ENCODE assay signal across 9 mouse cellular contexts in the genomic region with DNA sequence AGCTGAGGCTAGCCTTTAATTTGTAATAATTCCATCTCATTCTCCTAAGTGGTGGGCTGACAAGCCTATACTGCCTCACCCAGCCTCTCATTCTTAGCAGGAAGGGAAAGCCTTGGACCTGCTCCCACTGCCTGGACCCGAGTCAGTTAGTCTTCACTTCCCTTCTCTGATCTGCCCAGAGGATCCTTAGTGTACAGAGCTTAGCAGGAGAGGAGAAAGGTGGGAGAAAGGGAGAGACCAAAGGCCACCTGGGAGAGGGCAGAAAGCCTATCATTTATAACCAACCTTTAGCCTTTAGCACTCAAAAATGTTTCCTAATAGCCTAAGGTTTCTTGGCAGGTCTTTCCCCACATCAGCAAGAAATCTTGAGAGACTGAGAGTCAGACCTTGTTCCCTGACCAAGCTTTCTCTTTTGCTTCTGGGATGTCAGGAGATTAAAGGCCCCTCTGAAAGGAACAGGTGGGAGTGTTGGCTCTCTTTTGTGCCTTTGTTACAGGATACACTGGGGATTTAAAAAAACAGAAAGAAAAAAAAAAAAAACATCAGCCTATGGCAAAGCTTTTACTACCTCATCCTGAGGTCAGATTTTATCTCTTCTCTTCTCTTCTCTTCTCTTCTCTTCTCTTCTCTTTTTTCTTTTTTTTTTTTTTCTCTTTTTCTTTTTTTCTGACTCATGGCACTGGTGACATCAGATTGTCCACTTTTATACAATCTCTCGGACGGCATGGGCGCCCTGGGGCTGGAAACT. TPM values are rescaled to one million over a fixed set of nuclear protein-coding genes. Genes with fewer than 3 reads are reported as not detected.
DNase-seq lines count a peak whose midpoint lies in the region; ATAC-seq and TF ChIP-seq lines count a peak whose summit lies in the region.
"Had no signal": no experiment of that assay in that cellular context is flagged by ENCODE, and none has a peak within 500 bp of the region (broad histone marks: within the 10 kb centered on the region; RNA-seq: fewer than 3 reads in every experiment).

No protein-coding gene starts in this region.

- no peaks in the 10 kb centered on the region for H3K27me3 ChIP-seq in forebrain, postnatal 0 days (ENCODE audit: insufficient read depth, low read length)
- peaks cover 4% of the 10 kb centered on the region; the same call in 1 of the 2 replicates for H3K27me3 ChIP-seq in liver, embryonic 13.5 days
- H3K27me3 ChIP-seq: lung, embryonic 15.5 days had no signal

- no peaks in the 10 kb centered on the region for H3K9me3 ChIP-seq in forebrain, postnatal 0 days (ENCODE audit: low read length)
- no peaks in the 10 kb centered on the region for H3K9me3 ChIP-seq in liver, embryonic 13.5 days (replicated peaks)
- H3K9me3 ChIP-seq: lung, embryonic 15.5 days had no signal

- peak; percentile 51 to 58 for DNase-seq in cerebellum, adult 18-20 months
- DNase-seq in cerebellum, adult 11 months: no peak
- no peak for DNase-seq in layer of hippocampus, adult 2 months (ENCODE audit: low spot score in 2 of 2)
- no peak for DNase-seq in layer of hippocampus, postnatal 14 days (ENCODE audit: low spot score in 2 of 2)
- DNase-seq in forebrain, postnatal 0 days: no peak
- no peak for DNase-seq in liver, embryonic 13.5 days
- DNase-seq in urinary bladder, postnatal 4 days (ENCODE audit: low spot score in 2 of 2): no peak
- no peak for DNase-seq in right cerebral cortex, adult 2 months (ENCODE audit: low spot score in 2 of 2)

- no peak for TF ChIP-seq CTCF in layer of hippocampus, adult 2 months (conservative IDR thresholded peaks at IDR 0.05)
- TF ChIP-seq CTCF in forebrain, postnatal 0 days (IDR thresholded peaks at IDR 0.05; ENCODE audit: low read depth): no peak

- no peaks in the 10 kb centered on the region for H3K36me3 ChIP-seq in forebrain, postnatal 0 days (ENCODE audit: insufficient read depth)
- H3K36me3 ChIP-seq in liver, embryonic 13.5 days: no peaks in the 10 kb centered on the region
- H3K36me3 ChIP-seq: lung, embryonic 15.5 days had no signal

- peak overlapping the region; percentile 27; the same call in 1 of the 2 replicates for H3K4me3 ChIP-seq in layer of hippocampus, adult 2 months
- H3K4me3 ChIP-seq in forebrain, postnatal 0 days (ENCODE audit: low read depth, low read length): 0 out of 2 replicates have a peak overlapping the region, but pooled peaks have one; percentile 11
- no peak overlapping the region for H3K4me3 ChIP-seq in liver, embryonic 13.5 days (replicated peaks)
- H3K4me3 ChIP-seq: lung, embryonic 15.5 days had no signal

- 0 out of 2 replicates have a peak overlapping the region, but pooled peaks have one; percentile 35 for H3K9ac ChIP-seq in forebrain, postnatal 0 days
- H3K9ac ChIP-seq in liver, embryonic 13.5 days: 0 out of 2 replicates have a peak overlapping the region, but pooled peaks have one; percentile 8
- H3K9ac ChIP-seq: lung, embryonic 15.5 days had no signal

- H3K27ac ChIP-seq in layer of hippocampus, adult 2 months: peak overlapping the region; percentile 99; the same call in 1 of the 2 replicates
- H3K27ac ChIP-seq in forebrain, postnatal 0 days (ENCODE audit: low read depth, low read length): no peak overlapping the region
- H3K27ac ChIP-seq in liver, embryonic 13.5 days: peak overlapping the region; percentile 43
- H3K27ac ChIP-seq: lung, embryonic 15.5 days had no signal

- no peak for ATAC-seq in forebrain, postnatal 0 days
- no peak for ATAC-seq in liver, embryonic 13.5 days (ENCODE audit: low read depth)

- 38% methylated on average over 4 of the region's 4 CpGs for WGBS in forebrain, postnatal 0 days
- WGBS in liver, embryonic 13.5 days (ENCODE audit: insufficient replicate concordance): 38% methylated on average over 4 of the region's 4 CpGs

- H3K4me2 ChIP-seq in forebrain, postnatal 0 days (ENCODE audit: low read depth): peak overlapping the region; percentile 99
- H3K4me2 ChIP-seq in liver, embryonic 13.5 days: peak overlapping the region; percentile 99; the same call in 1 of the 2 replicates
- H3K4me2 ChIP-seq: lung, embryonic 15.5 days had no signal

- H3K4me1 ChIP-seq in forebrain, postnatal 0 days (ENCODE audit: insufficient read depth): peaks cover 11% of the 10 kb centered on the region
- H3K4me1 ChIP-seq in liver, embryonic 13.5 days (replicated peaks): peaks cover 73% of the 10 kb centered on the region

RNA-seq across cellular contexts. Expression of a gene that starts 3.0 kb away (rescaled TPM):
- 10 to 100 TPM; 43.0 to 53.4 TPM for total RNA-seq in layer of hippocampus, adult 2 months (2021)
- 10 to 100 TPM; 40.5 to 44.7 TPM for total RNA-seq in layer of hippocampus, postnatal 14 days (2021)
- total RNA-seq in forebrain, postnatal 0 days (2014; rRNA removed): 16.5 and 24.0 TPM in 2 replicates
- 10.4 and 14.1 TPM in 2 replicates for polyA plus RNA-seq in forebrain, postnatal 0 days (2015; fragmentation: Nextera tagmentation; extraction: Ambion mirVana)
- polyA plus RNA-seq in liver, embryonic 13.5 days (2015; fragmentation: Nextera tagmentation; extraction: Ambion mirVana): 3.7 and 5.9 TPM in 2 replicates

RNA-seq across cellular contexts. Expression of a gene that starts 21.1 kb away (rescaled TPM):
- total RNA-seq in layer of hippocampus, adult 2 months (2021): 1 to 10 TPM; 1.3 TPM
- 1 to 10 TPM; 2.9 to 3.3 TPM for total RNA-seq in layer of hippocampus, postnatal 14 days (2021)
- 4.0 and 4.5 TPM in 2 replicates for total RNA-seq in forebrain, postnatal 0 days (2014; rRNA removed)
- polyA plus RNA-seq in forebrain, postnatal 0 days (2015; fragmentation: Nextera tagmentation; extraction: Ambion mirVana): 3.1 and 3.5 TPM in 2 replicates
- polyA plus RNA-seq in liver, embryonic 13.5 days (2015; fragmentation: Nextera tagmentation; extraction: Ambion mirVana): 2.6 and 3.0 TPM in 2 replicates

RNA-seq across cellular contexts. Expression of a gene that starts 24.6 kb away (rescaled TPM):
- 1 to 10 TPM; 1.6 to 1.7 TPM for total RNA-seq in layer of hippocampus, adult 2 months (2021)
- total RNA-seq in layer of hippocampus, postnatal 14 days (2021): 1 to 10 TPM; 3.7 to 5.0 TPM
- 0.67 and 1.6 TPM in 2 replicates for total RNA-seq in forebrain, postnatal 0 days (2014; rRNA removed)
- polyA plus RNA-seq in forebrain, postnatal 0 days (2015; fragmentation: Nextera tagmentation; extraction: Ambion mirVana): 2.9 and 4.9 TPM in 2 replicates
- polyA plus RNA-seq in liver, embryonic 13.5 days (2015; fragmentation: Nextera tagmentation; extraction: Ambion mirVana): 1.4 and 1.6 TPM in 2 replicates

RNA-seq across cellular contexts. Expression of a gene that starts 47.8 kb away (rescaled TPM):
- 100 to 1,000 TPM; 131 to 139 TPM for total RNA-seq in layer of hippocampus, adult 2 months (2021)
- 100 to 1,000 TPM; 111 to 113 TPM for total RNA-seq in layer of hippocampus, postnatal 14 days (2021)
- 89.0 and 120 TPM in 2 replicates for total RNA-seq in forebrain, postnatal 0 days (2014; rRNA removed)
- polyA plus RNA-seq in forebrain, postnatal 0 days (2015; fragmentation: Nextera tagmentation; extraction: Ambion mirVana): 25.6 and 27.9 TPM in 2 replicates
- polyA plus RNA-seq in liver, embryonic 13.5 days (2015; fragmentation: Nextera tagmentation; extraction: Ambion mirVana): 28.2 and 31.5 TPM in 2 replicates

RNA-seq across cellular contexts. Expression of a gene that starts 53.4 kb away (rescaled TPM):
- 100 to 1,000 TPM; 269 to 283 TPM for total RNA-seq in layer of hippocampus, adult 2 months (2021)
- total RNA-seq in layer of hippocampus, postnatal 14 days (2021): 100 to 1,000 TPM; 312 to 321 TPM
- 83.0 and 95.7 TPM in 2 replicates for total RNA-seq in forebrain, postnatal 0 days (2014; rRNA removed)
- 85.8 and 101 TPM in 2 replicates for polyA plus RNA-seq in forebrain, postnatal 0 days (2015; fragmentation: Nextera tagmentation; extraction: Ambion mirVana)
- polyA plus RNA-seq in liver, embryonic 13.5 days (2015; fragmentation: Nextera tagmentation; extraction: Ambion mirVana): 33.2 and 38.3 TPM in 2 replicates

Comparison
In these comparisons a context has a peak if more than half of its experiments do, and no peak if none do; other contexts are left out.
1. DNase-seq: peak in cerebellum, adult 18-20 months (2 of 2); none in cerebellum, adult 11 months (single experiment), layer of hippocampus, adult 2 months (0 of 2), layer of hippocampus, postnatal 14 days (0 of 2), forebrain, postnatal 0 days (single experiment), liver, embryonic 13.5 days (single experiment), urinary bladder, postnatal 4 days (0 of 2) and right cerebral cortex, adult 2 months (0 of 2).